Mouse (Mus musculus): ENCODE results near the gene Sppl3. TPM values are rescaled to one million over a fixed set of nuclear protein-coding genes. Genes with fewer than 3 reads are reported as not detected.
"Not testable (repeated sequence)": the region's sequence is repeated elsewhere in the genome, so short reads cannot be mapped to it uniquely, and the experiment has no call there.

The Sppl3 gene
- total RNA-seq, 2 experiments from 2014 or later: 21.7 to 43.9 TPM

GRCm38 (mm10) chr5:115069611-115070010, 58.7 kb downstream of the Sppl3 start:
- no peak for ATAC-seq (replicated peaks; ENCODE audit: poor library complexity, severe bottlenecking)

GRCm38 (mm10) chr5:115070457-115070856, 59.5 kb downstream of the Sppl3 start:
- no peak for ATAC-seq (replicated peaks; ENCODE audit: poor library complexity, severe bottlenecking)

- ATAC-seq (replicated peaks; ENCODE audit: poor library complexity, severe bottlenecking): no peak
These were observed 60.4 kb downstream of the Sppl3 start for GRCm38 (mm10) chr5:115071096-115071901.

- ATAC-seq (replicated peaks; ENCODE audit: poor library complexity, severe bottlenecking): peak; percentile 97
These were observed 61.2 kb downstream of the Sppl3 start for GRCm38 (mm10) chr5:115072143-115072542.

GRCm38 (mm10) chr5:115073306-115073705, 62.4 kb downstream of the Sppl3 start:
- ATAC-seq (replicated peaks; ENCODE audit: poor library complexity, severe bottlenecking): not testable (repeated sequence)

GRCm38 (mm10) chr5:115074749-115075148, 63.8 kb downstream of the Sppl3 start:
- no peak for ATAC-seq (replicated peaks; ENCODE audit: poor library complexity, severe bottlenecking)

- peak; percentile 62 for ATAC-seq (replicated peaks; ENCODE audit: poor library complexity, severe bottlenecking)
These were observed 65.4 kb downstream of the Sppl3 start for GRCm38 (mm10) chr5:115076144-115076901.

GRCm38 (mm10) chr5:115081636-115082035, 70.7 kb downstream of the Sppl3 start:
- no peak for ATAC-seq (replicated peaks; ENCODE audit: poor library complexity, severe bottlenecking)

- ATAC-seq (replicated peaks; ENCODE audit: poor library complexity, severe bottlenecking): no peak
These were observed 72.6 kb downstream of the Sppl3 start for GRCm38 (mm10) chr5:115083492-115083891.

GRCm38 (mm10) chr5:115085675-115086074, 74.7 kb downstream of the Sppl3 start:
- ATAC-seq (replicated peaks; ENCODE audit: poor library complexity, severe bottlenecking): no peak

GRCm38 (mm10) chr5:115089592-115090268, 78.8 kb downstream of the Sppl3 start:
- ATAC-seq (replicated peaks; ENCODE audit: poor library complexity, severe bottlenecking): no peak

GRCm38 (mm10) chr5:115091015-115091414, 80.1 kb downstream of the Sppl3 start:
- ATAC-seq (replicated peaks; ENCODE audit: poor library complexity, severe bottlenecking): no peak

GRCm38 (mm10) chr5:115091776-115092175, 80.8 kb downstream of the Sppl3 start:
- no peak for ATAC-seq (replicated peaks; ENCODE audit: poor library complexity, severe bottlenecking)

- no peak for ATAC-seq (replicated peaks; ENCODE audit: poor library complexity, severe bottlenecking)
These were observed 87.3 kb downstream of the Sppl3 start, which contains the start of gene Gm10401 for GRCm38 (mm10) chr5:115098195-115098594. Gm10401 (minus strand) TSS chr5:115098295.

- ATAC-seq (replicated peaks; ENCODE audit: poor library complexity, severe bottlenecking): no peak
These were observed 88.6 kb downstream of the Sppl3 start for GRCm38 (mm10) chr5:115099530-115099929.

GRCm38 (mm10) chr5:115099991-115100390, 89.1 kb downstream of the Sppl3 start:
- ATAC-seq (replicated peaks; ENCODE audit: poor library complexity, severe bottlenecking): no peak

- ATAC-seq (replicated peaks; ENCODE audit: poor library complexity, severe bottlenecking): no peak
These were observed 89.5 kb downstream of the Sppl3 start for GRCm38 (mm10) chr5:115100473-115100872.

- ATAC-seq (replicated peaks; ENCODE audit: poor library complexity, severe bottlenecking): no peak
These were observed 91.3 kb downstream of the Sppl3 start for GRCm38 (mm10) chr5:115102231-115102630.

- peak; percentile 52; the same call in 1 of the 2 replicates for ATAC-seq (replicated peaks; ENCODE audit: poor library complexity, severe bottlenecking)
These were observed 92.3 kb downstream of the Sppl3 start for GRCm38 (mm10) chr5:115103253-115103652.

GRCm38 (mm10) chr5:115111156-115111555, 100.2 kb downstream of the Sppl3 start:
- ATAC-seq (replicated peaks; ENCODE audit: poor library complexity, severe bottlenecking): no peak

GRCm38 (mm10) chr5:115113244-115113643, 102.3 kb downstream of the Sppl3 start:
- no peak for ATAC-seq (replicated peaks; ENCODE audit: poor library complexity, severe bottlenecking)

Measured in granulocyte monocyte progenitor cell, adult 5-6 weeks (primary cell).